Mouse (Mus musculus) CH12.LX (cell line): ENCODE measurements at regions not wholly inside any gene's neighbourhood (a gene's known extent, or its start where the extent isn't known, plus 50 kb on each side); places are given as distances from the start of the nearest gene placed in this dataset.

Experiments used
- DNase-seq: peaks from one replicate; pipeline ENCODE4 v3.0.0-alpha.2; 2013; ENCODE audit errors: extremely low read depth
- H3K27ac ChIP-seq: 2 replicates; pipeline ENCODE4 v1.5.1; 2012; ENCODE audit warnings: low read depth, mild to moderate bottlenecking, control low read depth, moderate library complexity; ENCODE audit not compliant: insufficient read depth
- H3K27me3 ChIP-seq: replicated peaks from 2 replicates; pipeline ENCODE3; 2012; ENCODE audit warnings: inconsistent platforms
- H3K36me3 ChIP-seq, 2 experiments: replicated peaks in 1 of 2; 2 replicates each; pipeline versions ENCODE3 to v1.6.1; 2012; ENCODE audit warnings: inconsistent platforms in 1 of 2, low read length in 1 of 2, mild to moderate bottlenecking in 1 of 2, mixed read lengths in 1 of 2, moderate library complexity in 1 of 2; ENCODE audit not compliant: control insufficient read depth in 1 of 2, insufficient read depth in 1 of 2
- H3K4me1 ChIP-seq, 2 experiments: 2 replicates each; pipeline ENCODE4 v1.6.1; 2012; ENCODE audit warnings: inconsistent platforms in 1 of 2, moderate library complexity in 1 of 2; ENCODE audit not compliant: insufficient read depth in 2 of 2, control insufficient read depth in 1 of 2
- H3K4me2 ChIP-seq: 2 replicates; pipeline ENCODE4 v1.6.1; 2012; ENCODE audit warnings: low read depth, mild to moderate bottlenecking, control low read depth; ENCODE audit not compliant: poor library complexity, insufficient read depth, severe bottlenecking
- H3K4me3 ChIP-seq, 3 experiments: fragments of 150-350 bp in 1 of 3; sonication (generic) in 1 of 3; replicated peaks in 1 of 3; 2 replicates each; pipeline versions ENCODE3 to v1.5.1; 2011 to 2012; ENCODE audit warnings: low read depth in 2 of 3, low read length in 2 of 3, mild to moderate bottlenecking in 2 of 3, moderate library complexity in 2 of 3, control low read depth in 1 of 3, improper control_type of control experiment in 1 of 3, inconsistent platforms in 1 of 3, mixed read lengths in 1 of 3; ENCODE audit not compliant: poor library complexity in 1 of 3
- H3K79me2 ChIP-seq: replicated peaks from 2 replicates; pipeline ENCODE4 v1.6.1; 2012; ENCODE audit warnings: mild to moderate bottlenecking, moderate library complexity; ENCODE audit not compliant: control insufficient read depth, poor library complexity, insufficient read depth, severe bottlenecking; ENCODE audit errors: extremely low read depth
- H3K9ac ChIP-seq: 2 replicates; pipeline ENCODE4 v1.6.1; 2012; ENCODE audit warnings: low read depth, mild to moderate bottlenecking, control low read depth, moderate library complexity; ENCODE audit not compliant: insufficient read depth
- H3K9me3 ChIP-seq: replicated peaks from 2 replicates; pipeline ENCODE3; 2012; ENCODE audit warnings: low read length, inconsistent platforms, mixed read lengths
- BHLHE40 ChIP-seq: IDR thresholded peaks from 2 replicates; pipeline ENCODE4 v1.6.1; 2011; ENCODE audit warnings: mild to moderate bottlenecking, low read depth, low read length, improper control_type of control experiment
- CHD1 ChIP-seq: IDR thresholded peaks from 2 replicates; pipeline ENCODE4 v1.6.1; 2012; ENCODE audit warnings: low read depth, low read length, improper control_type of control experiment, inconsistent platforms
- ELF1 ChIP-seq: IDR thresholded peaks from 2 replicates; pipeline ENCODE4 v1.6.1; 2014; ENCODE audit warnings: low read depth, mild to moderate bottlenecking, inconsistent platforms, low read length, improper control_type of control experiment
- HCFC1 ChIP-seq: IDR thresholded peaks from 2 replicates; pipeline ENCODE4 v1.6.1; 2012; ENCODE audit warnings: low read depth, mild to moderate bottlenecking, inconsistent platforms, low read length, improper control_type of control experiment
- IRF4 ChIP-seq: IDR thresholded peaks from 2 replicates; pipeline ENCODE4 v1.6.1; 2014; ENCODE audit warnings: low read depth, mild to moderate bottlenecking, inconsistent platforms, low read length, improper control_type of control experiment
- JUN ChIP-seq: IDR thresholded peaks from 2 replicates; pipeline ENCODE4 v1.6.1; 2011; ENCODE audit warnings: low read depth, mild to moderate bottlenecking, low read length, improper control_type of control experiment, moderate library complexity; ENCODE audit not compliant: insufficient read depth
- KAT2A ChIP-seq: IDR thresholded peaks from 2 replicates; pipeline ENCODE4 v1.6.1; 2012; ENCODE audit warnings: low read length, improper control_type of control experiment, inconsistent platforms; ENCODE audit not compliant: insufficient replicate concordance
- MAFK ChIP-seq: IDR thresholded peaks from 2 replicates; pipeline ENCODE4 v1.6.1; 2011; ENCODE audit warnings: low read length, improper control_type of control experiment; ENCODE audit not compliant: insufficient replicate concordance
- MAX ChIP-seq: IDR thresholded peaks from 2 replicates; pipeline ENCODE4 v1.6.1; 2011; ENCODE audit warnings: low read length, improper control_type of control experiment
- MEF2A ChIP-seq: IDR thresholded peaks from 2 replicates; pipeline ENCODE4 v1.6.1; 2014; ENCODE audit warnings: low read depth, mild to moderate bottlenecking, inconsistent platforms, low read length, improper control_type of control experiment, borderline replicate concordance
- NRF1 ChIP-seq: IDR thresholded peaks from 2 replicates; pipeline ENCODE4 v1.6.1; 2014; ENCODE audit warnings: low read depth, mild to moderate bottlenecking, inconsistent platforms, low read length, improper control_type of control experiment, moderate library complexity
- PAX5 ChIP-seq: IDR thresholded peaks from 2 replicates; pipeline ENCODE4 v1.6.1; 2012; ENCODE audit warnings: low read length, inconsistent platforms, mixed read lengths
- POLR2AphosphoS2 ChIP-seq: IDR thresholded peaks from 2 replicates; pipeline ENCODE4 v1.6.1; 2011; ENCODE audit warnings: low read depth, low read length, improper control_type of control experiment
- SMC3 ChIP-seq: IDR thresholded peaks from 2 replicates; pipeline ENCODE4 v1.6.1; 2011; ENCODE audit warnings: low read depth, low read length, improper control_type of control experiment
- TBP ChIP-seq: conservative IDR thresholded peaks from 2 replicates; pipeline ENCODE4 v1.6.1; 2011; ENCODE audit warnings: low read depth, low read length, improper control_type of control experiment
- UBTF ChIP-seq: IDR thresholded peaks from 2 replicates; pipeline ENCODE4 v1.6.1; 2012; ENCODE audit warnings: low read depth, mild to moderate bottlenecking, inconsistent platforms, low read length, improper control_type of control experiment, moderate library complexity
- USF2 ChIP-seq: conservative IDR thresholded peaks from 2 replicates; pipeline ENCODE4 v1.6.1; 2011; ENCODE audit warnings: low read depth, low read length, improper control_type of control experiment
- ZNF384 ChIP-seq: IDR thresholded peaks from 2 replicates; pipeline ENCODE4 v1.6.1; 2012; ENCODE audit warnings: low read depth, low read length, improper control_type of control experiment, inconsistent platforms
- dilution Hi-C: fragments of 300-500 bp; cut with MboI; formaldehyde crosslinking; loops from 2 replicates; pipeline ENCODE4 v1.14.3; 2020; ENCODE audit warnings: low sequenced_read_pairs; ENCODE audit not compliant: extremely low pct_unique_long_range_greater_than_20kb, extremely low pct_ligation_motif_present
- in situ Hi-C: fragments of 300-500 bp; cut with MboI; formaldehyde crosslinking; loops from 3 replicates; pipeline ENCODE4 v1.14.3; 2019; ENCODE audit warnings: low sequenced_read_pairs, low pct_ligation_motif_present, low pct_unique_long_range_greater_than_20kb, mixed read lengths

GRCm38 (mm10) chr15:93974727-93975126, 379.0 kb upstream of the Prickle1 start:
- no peak for TF ChIP-seq KAT2A
- no peaks in the 10 kb centered on the region for H3K27me3 ChIP-seq
- H3K36me3 ChIP-seq, result no peaks in the 10 kb centered on the region
- no peaks in the 10 kb centered on the region for H3K4me1 ChIP-seq
- H3K4me2 ChIP-seq, result no peak overlapping the region
- H3K4me3 ChIP-seq, result no peak overlapping the region
- H3K27ac ChIP-seq, result no peak overlapping the region
- peaks cover 20% of the 10 kb centered on the region for H3K9me3 ChIP-seq
- in situ Hi-C loops (no loop called here), dilution Hi-C loops (no loop called here)
- H3K79me2 ChIP-seq, result no peaks in the 10 kb centered on the region
- H3K9ac ChIP-seq, result no peak overlapping the region
- no peak for DNase-seq

- no peak for DNase-seq
- dilution Hi-C loops, result no loop called here
- in situ Hi-C loops, result no loop called here
- Histone ChIP-seq H3K4me1 (no peaks in the 10 kb centered on the region), H3K79me2 (no peaks in the 10 kb centered on the region), H3K9me3 (peaks cover 20% of the 10 kb centered on the region), H3K9ac (no peak overlapping the region), H3K4me3 (no peak overlapping the region), H3K27me3 (no peaks in the 10 kb centered on the region), H3K27ac (no peak overlapping the region), H3K4me2 (no peak overlapping the region), H3K36me3 (no peaks in the 10 kb centered on the region)
- TF ChIP-seq CHD1 (no peak), MAFK (no peak), HCFC1 (no peak), MEF2A (no peak), NRF1 (no peak), UBTF (no peak)
Observed at GRCm38 (mm10) chr15:93972979-93973378, 377.3 kb upstream of the Prickle1 start.

GRCm38 (mm10) chr15:93961950-93962349, 366.3 kb upstream of the Prickle1 start:
- Histone ChIP-seq H3K4me1 (no peaks in the 10 kb centered on the region), H3K9ac (no peak overlapping the region), H3K36me3 (no peaks in the 10 kb centered on the region), H3K27ac (no peak overlapping the region), H3K27me3 (no peaks in the 10 kb centered on the region), H3K4me2 (no peak overlapping the region), H3K9me3 (peaks cover 26% of the 10 kb centered on the region), H3K79me2 (no peaks in the 10 kb centered on the region), H3K4me3 (no peak overlapping the region)
- in situ Hi-C loops, result no loop called here
- no peak for DNase-seq
- TF ChIP-seq TBP, result no peak
- TF ChIP-seq UBTF, result no peak
- TF ChIP-seq PAX5, result no peak
- TF ChIP-seq MAX, result no peak
- no peak for TF ChIP-seq ELF1
- TF ChIP-seq POLR2AphosphoS2, result no peak
- TF ChIP-seq MEF2A, result no peak
- no peak for TF ChIP-seq JUN
- no peak for TF ChIP-seq ZNF384
- no peak for TF ChIP-seq CHD1
- no peak for TF ChIP-seq SMC3
- no peak for TF ChIP-seq BHLHE40
- TF ChIP-seq IRF4, result no peak
- no peak for TF ChIP-seq USF2
- dilution Hi-C loops, result no loop called here
